Mouse (Mus musculus) cortical plate, adult 2 months (tissue): ENCODE measurements at regions not wholly inside any gene's neighbourhood (a gene's known extent, or its start where the extent isn't known, plus 50 kb on each side); places are given as distances from the start of the nearest gene placed in this dataset.

Source experiments
- CTCF ChIP-seq: fragments of 200-500 bp; IDR thresholded peaks from 2 replicates; pipeline ENCODE4 v1.5.1; 2011; ENCODE audit warnings: mild to moderate bottlenecking, control low read depth, low read length; ENCODE audit not compliant: insufficient read depth; ENCODE audit errors: extremely low read depth
- POLR2A ChIP-seq: fragments of 200-500 bp; IDR thresholded peaks from 2 replicates; pipeline ENCODE4 v1.6.1; 2011; ENCODE audit warnings: mild to moderate bottlenecking, low read length, control low read depth; ENCODE audit not compliant: insufficient read depth; ENCODE audit errors: extremely low read depth

GRCm38 (mm10) chr11:43353030-43353429 is 73.0 kb downstream of the Pttg1 start:
- no peak for TF ChIP-seq POLR2A
- TF ChIP-seq CTCF: no peak
